Mouse (Mus musculus): Measurements from ENCODE around the gene Slfn1.
A peak's percentile ranks its signal among the peaks of the same experiment; 100 is the strongest.

- TF ChIP-seq CTCF (IDR thresholded peaks at IDR 0.05; ENCODE audit: low read depth, low read length) (peak; percentile 9; the same call in 1 of the 2 replicates), GATA1 (IDR thresholded peaks at IDR 0.05; ENCODE audit: borderline replicate concordance, low read length) (no peak), GATA2 (IDR thresholded peaks at IDR 0.05; ENCODE audit: borderline replicate concordance, low read depth, low read length) (no peak)
These were observed 48.5 kb upstream of the Slfn1 start for GRCm38 (mm10) chr11:83067982-83068694.

Measured in G1E (cell line).